Mouse (Mus musculus) spleen, postnatal 14 days (tissue): ENCODE data around the gene L3mbtl1.

Source experiments
- DNase-seq, 2 experiments: peaks; one replicate each; pipeline ENCODE4 v3.0.0; 2021 to 2022; ENCODE audit warnings: low spot score in 2 of 2

The L3mbtl1 gene

GRCm38 (mm10) chr2:162943931-162944330 lies 659 bp downstream of the L3mbtl1 start:
- no peak for DNase-seq

DNA sequence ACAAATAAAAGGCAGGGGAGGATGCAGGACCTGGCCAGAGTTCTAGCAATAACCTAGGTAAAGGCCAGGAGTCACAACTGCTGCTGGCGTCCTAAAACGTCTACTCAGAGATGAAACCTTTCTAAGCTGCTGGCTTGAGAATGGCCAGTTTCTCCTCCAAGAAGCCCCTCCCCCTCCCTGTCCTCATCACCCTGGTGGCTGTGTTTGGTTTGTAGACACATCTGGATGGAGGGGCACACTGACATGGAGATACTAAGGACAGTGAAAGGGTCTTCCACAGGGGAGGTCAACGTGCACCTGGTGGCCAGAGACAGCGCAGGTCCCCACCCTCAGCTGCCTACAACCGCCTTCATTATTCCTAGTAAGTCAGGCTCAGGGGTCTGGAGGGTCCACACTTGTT lies 3.7 kb downstream of the L3mbtl1 start:
- no peak for DNase-seq

GRCm38 (mm10) chr2:162947736-162948135 lies 4.5 kb downstream of the L3mbtl1 start:
- DNase-seq, result no peak

- no peak for DNase-seq
These were observed 4.9 kb downstream of the L3mbtl1 start for GRCm38 (mm10) chr2:162948221-162948620.

GRCm38 (mm10) chr2:162950776-162951175 lies 7.5 kb downstream of the L3mbtl1 start:
- no peak for DNase-seq

DNA sequence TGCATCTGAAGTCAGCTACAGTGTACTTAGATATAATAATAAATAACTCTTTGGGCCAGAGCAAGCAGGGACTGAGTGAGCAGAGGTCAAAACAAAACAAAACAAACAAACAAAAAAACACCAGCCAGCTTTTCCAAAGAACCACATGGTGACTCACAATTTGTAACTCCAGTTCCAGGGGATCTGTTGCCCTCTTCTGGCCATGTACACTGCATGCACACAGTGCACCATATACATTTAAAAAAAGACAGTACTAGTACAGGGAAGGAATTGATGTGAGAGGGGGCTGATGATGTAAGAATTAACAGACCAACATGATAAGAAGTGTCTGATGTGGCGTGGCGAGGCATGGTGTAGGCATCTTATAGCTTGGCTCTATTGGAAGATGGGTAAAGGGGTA lies 13.6 kb downstream of the L3mbtl1 start:
- DNase-seq, result no peak

DNA sequence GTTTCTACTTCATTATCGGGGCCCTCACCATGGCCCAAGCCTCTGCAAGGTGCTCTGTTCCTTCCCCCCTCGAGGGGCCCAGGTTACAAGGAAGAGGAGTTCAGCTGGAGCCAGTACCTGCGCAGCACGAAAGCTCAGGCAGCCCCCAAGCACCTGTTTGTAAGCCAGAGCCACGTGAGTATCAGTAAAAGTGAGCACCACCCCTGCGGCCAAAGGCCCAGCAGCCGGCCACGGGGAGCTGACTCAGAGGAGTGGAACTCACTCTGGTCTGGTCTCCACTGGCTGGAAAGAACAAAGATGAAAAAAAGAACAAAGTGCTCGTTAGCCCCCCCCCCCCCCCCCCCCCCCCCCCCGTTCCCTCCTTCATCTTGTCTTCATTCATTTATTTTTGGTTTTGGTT lies 18.0 kb downstream of the L3mbtl1 start:
- no peak for DNase-seq

- no peak for DNase-seq
These were observed 23.5 kb downstream of the L3mbtl1 start for GRCm38 (mm10) chr2:162966734-162967133.

DNA sequence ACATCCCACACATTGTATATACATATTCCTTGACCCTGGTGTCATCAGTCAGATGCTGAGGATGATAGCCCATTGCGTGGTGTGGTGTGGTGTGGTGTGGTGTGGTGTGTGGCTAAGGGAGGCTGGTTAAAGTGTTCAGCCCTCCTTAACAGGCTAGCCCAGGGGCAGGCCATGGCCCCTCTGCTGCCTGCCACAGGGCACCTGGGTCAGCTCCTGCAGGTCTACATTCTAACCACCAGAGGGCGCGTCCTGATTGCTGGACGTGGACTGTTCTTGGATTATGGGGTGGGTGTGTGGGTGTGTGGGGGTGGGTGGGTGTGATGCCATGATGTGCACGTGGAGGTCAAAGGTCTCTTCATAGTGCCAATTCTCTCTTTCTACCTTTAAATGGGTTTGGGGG lies 25.1 kb downstream of the L3mbtl1 start:
- peak in 1 of 2 experiments; percentile 14 for DNase-seq

DNA sequence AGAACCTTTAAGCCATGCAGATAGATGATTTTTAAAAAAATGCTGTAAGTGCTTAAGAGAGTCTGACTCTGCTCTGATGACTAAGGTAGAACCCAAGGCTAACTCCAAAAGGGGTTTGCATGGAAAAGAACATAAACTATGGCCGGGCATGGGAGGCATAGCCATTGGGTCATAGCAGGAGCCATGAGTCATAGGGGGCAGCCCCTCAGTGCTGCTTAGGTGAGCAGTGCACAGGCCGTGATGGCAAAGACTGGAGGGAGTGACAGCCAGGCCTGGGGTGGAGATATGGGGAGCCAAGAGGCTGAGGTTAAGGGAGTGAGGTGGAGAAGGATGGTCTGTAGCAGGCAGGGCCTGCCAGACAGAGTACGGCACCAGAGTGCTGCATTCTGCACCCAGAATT lies 25.8 kb downstream of the L3mbtl1 start:
- DNase-seq, result no peak

GRCm38 (mm10) chr2:162970896-162971295 lies 27.6 kb downstream of the L3mbtl1 start:
- no peak for DNase-seq

DNA sequence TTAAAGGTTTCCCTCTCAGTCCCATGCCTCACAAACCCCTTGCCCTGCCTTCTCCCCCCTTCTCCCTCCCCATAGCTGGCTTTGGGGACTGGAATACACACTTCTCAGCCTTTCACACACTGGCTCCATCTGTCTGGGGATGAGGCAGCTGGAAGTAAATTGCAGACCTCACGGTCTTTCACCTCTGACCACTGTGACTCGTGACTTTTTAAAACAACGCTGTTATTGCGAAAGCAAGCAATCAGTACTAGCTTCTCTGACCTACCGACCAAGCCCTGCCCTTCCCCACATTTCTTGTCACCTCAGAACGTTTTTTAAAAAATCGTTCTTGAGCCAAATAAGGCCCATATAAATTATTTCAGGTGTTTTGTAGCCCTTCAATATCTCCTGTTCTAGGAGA lies 29.5 kb downstream of the L3mbtl1 start:
- no peak for DNase-seq

- no peak for DNase-seq
These were observed 29.9 kb downstream of the L3mbtl1 start for GRCm38 (mm10) chr2:162973206-162973605.

- no peak for DNase-seq
These were observed 30.4 kb downstream of the L3mbtl1 start for GRCm38 (mm10) chr2:162973637-162974036.

DNA sequence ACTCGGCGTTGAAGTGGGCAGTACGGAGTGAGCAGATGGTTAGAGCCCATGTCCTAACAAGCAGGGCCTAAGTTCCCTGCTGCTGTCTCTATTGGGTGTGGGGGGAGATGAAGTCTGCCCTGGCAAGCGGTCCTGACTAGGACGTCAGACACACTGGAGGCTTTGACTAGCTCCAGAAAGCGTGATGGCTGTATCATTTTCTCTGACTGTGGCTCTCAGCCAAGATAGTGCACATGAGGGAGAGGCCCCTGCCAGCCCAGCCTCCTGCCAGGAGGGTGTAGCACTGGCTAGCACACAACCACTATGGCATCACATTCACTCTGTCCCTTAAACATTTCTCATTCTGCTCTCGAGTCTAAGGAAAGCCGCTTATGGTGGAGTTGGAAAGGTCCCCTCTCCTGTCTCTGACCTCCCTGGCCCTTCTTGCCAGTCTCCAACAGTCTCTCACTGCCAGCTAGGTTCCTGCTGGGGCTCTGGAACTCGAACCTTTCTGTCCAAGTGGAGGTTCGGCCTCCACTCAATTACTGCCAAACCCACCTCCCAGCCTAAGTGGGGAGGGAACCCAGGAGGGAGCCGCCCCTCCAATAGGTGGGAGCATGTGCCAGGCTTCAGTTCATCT lies 32.0 kb downstream of the L3mbtl1 start:
- DNase-seq, result no peak

DNA sequence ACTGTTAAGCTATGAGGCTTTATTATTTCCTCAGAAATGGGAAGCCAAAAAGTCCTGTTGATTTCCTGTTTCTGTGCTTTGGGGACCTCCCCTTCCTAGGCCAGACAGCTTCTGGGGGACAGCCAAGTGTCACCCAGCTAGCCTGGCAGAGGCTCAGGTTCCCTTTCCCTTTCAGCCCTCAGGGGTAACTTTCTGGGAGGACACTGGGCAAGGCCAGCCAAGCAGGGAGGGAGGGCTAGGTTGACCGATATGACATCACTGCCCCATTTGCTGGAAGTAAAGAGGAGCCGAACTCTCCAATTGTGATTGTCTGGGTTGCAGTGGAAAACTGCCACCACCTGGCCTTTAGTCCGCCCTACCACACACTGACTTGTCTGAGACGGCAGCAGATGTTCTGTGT lies 32.7 kb downstream of the L3mbtl1 start:
- no peak for DNase-seq

DNA sequence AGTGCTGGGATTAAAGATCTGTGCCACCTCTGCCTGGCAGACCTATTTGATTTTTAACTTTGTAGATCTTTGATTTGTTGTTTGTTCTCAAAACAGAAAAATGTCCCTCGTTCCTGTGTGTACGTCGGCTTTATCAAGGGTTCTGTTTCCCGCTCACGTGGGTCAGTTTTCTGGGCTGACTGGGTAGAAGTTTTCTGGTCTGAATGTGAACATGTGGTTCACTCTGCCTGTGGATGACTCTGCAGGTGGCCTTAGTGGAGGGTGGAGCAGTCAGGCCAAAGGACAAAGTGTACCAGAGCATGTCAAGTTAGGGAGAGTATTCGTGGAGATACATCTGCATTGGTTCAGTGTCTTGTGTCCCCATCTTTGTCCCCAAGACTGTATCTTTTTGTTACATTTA lies 41.1 kb downstream of the L3mbtl1 start:
- no peak for DNase-seq

GRCm38 (mm10) chr2:162985923-162986322 lies 42.7 kb downstream of the L3mbtl1 start:
- no peak for DNase-seq

- no peak for DNase-seq
These were observed 43.5 kb downstream of the L3mbtl1 start for GRCm38 (mm10) chr2:162986764-162987163.

- DNase-seq, result no peak
These were observed 43.9 kb downstream of the L3mbtl1 start, which contains the start of gene Sgk2 for GRCm38 (mm10) chr2:162987218-162987617. Sgk2 (plus strand) TSS chr2:162987330.

- no peak for DNase-seq
These were observed 45.0 kb downstream of the L3mbtl1 start for GRCm38 (mm10) chr2:162988235-162988634.

DNA sequence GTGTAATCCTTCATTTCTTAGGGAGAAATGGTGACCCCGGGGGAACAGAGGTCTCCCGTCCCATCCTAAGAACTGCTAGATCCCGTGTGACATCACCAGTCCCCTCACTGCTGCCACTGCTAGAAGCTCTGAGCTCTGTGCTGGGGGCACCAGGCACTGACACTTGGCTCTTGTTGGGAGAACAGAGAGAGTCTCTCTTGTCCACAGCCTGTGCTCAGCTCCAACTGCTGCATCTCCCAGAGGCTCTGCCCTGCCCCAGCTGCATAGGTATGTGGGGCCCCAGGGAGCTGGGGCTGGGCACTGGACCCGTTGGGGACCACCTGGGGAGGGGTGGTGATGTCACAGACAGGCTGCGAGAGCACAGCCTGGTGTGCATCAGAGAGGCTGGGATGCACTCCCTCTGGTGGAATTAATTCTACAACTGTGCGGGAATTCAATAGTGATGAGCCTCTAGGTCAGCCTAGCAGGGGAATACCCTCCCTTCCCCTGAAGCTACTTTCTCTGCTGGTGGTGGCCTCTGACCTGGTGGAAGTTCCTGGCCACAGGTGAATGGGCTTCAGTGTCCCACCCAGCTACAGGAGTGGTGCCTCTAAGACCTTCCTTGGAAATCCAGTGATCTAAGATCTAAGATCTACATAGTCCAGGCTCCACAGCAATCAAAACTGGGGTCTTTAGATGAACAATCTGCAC lies 48.3 kb downstream of the L3mbtl1 start:
- DNase-seq, result no peak

DNA sequence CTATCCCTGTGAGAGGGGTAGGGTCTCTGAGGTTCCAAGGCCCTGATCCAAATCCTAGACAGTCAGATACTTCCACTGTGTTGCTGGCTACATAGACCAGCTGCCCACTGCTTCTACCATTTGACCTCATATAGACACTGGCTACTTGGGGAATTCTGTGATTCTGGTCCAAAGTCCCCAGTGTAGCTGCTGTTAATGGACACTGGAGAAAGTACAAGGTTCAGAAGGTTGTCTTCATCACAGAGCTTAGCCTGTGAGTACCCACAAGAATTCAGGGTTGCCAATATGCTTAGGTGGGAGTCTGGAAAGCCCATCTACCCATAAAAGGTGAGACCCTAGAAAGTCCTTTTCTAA lies 48.8 kb downstream of the L3mbtl1 start:
- DNase-seq, result no peak
